Mouse (Mus musculus) C2C12 (cell line): ENCODE results near the gene Ankrd13b.

Experiments used
- CEBPB ChIP-seq: IDR thresholded peaks from one replicate; pipeline ENCODE4 v1.6.1; 2011; ENCODE audit warnings: low read depth, mild to moderate bottlenecking, control low read depth, moderate library complexity
- CTCF ChIP-seq: IDR thresholded peaks from one replicate; pipeline ENCODE4 v1.5.1; 2011; ENCODE audit not compliant: control insufficient read depth, insufficient read depth, insufficient read length
- MYOD1 ChIP-seq: IDR thresholded peaks from one replicate; pipeline ENCODE4 v1.6.1; 2011; ENCODE audit warnings: low read depth; ENCODE audit not compliant: control insufficient read depth, insufficient read length

DNA sequence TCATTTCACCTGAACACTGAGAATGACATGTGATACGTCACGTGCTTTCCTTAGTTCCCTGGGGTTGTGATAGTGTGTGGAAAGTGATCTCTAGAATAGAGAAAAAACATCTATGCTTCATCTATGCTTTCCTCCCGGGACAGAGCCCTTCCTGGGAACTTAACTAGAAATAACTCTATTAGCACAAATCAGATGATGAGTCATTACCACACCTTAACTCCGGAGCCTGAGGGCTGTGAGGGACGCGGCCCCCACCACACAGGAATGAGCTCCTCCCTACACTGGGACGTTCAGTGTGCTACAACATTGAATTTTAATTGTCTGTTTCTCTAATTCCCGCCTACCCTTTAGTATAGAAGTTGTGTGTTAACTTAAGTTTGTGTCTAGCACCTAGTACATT lies 48.5 kb downstream of the Ankrd13b start:
- no peak for TF ChIP-seq MYOD1
- TF ChIP-seq CTCF, result no peak
- no peak for TF ChIP-seq CEBPB
